Mouse (Mus musculus) gastrocnemius, postnatal 36 days (tissue): Measurements from ENCODE around the gene Ccdc191. TPM values are rescaled to one million over a fixed set of nuclear protein-coding genes. Genes with fewer than 3 reads are reported as not detected.

Experiments
- DNase-seq, 2 experiments: peaks; one replicate each; pipeline ENCODE4 v3.0.0; 2022
- intact Hi-C: fragments of 180-260 bp; cut with DNase I; formaldehyde crosslinking; loops from one replicate; pipeline ENCODE4 v1.15.1; 2025
- total RNA-seq, 2 experiments: library from RNA; stranded (reverse); gene quantifications; 2 replicates each; pipeline ENCODE4 v1.2.3; 2021

Ccdc191 gene
- total RNA-seq, 2 experiments from 2014 or later: 1.9 to 2.0 TPM

DNA sequence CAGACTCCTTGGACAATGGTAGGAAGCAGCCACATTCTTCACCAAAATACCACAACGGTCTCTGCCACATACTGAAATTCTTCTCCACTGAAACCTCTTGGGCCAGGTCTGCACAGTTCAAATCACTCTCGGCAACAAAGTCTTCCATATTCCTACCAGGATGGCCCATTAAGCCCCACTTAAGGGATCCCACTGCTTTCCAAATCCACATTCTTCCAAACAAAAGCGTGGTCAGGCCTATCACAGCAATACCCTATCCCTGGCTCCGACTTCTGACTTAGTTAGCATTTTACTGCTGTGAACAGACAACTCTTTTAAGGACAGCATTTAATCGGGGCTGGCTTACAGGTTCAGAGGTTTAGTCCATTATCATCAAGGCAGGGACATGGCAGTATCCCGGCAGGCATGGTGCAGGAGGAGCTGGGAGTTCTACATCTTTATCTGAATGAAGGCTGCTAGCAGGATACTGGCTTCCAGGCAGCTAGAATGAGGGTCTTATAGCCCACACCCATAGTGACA, 36.8 kb downstream of the Ccdc191 start, which contains the start of gene Qtrt2:
Gene Qtrt2, minus strand, starts transcription at position 469 of the 519 bp plus-strand sequence.
- intact Hi-C loops: no loop called here
- DNase-seq: no peak

DNA sequence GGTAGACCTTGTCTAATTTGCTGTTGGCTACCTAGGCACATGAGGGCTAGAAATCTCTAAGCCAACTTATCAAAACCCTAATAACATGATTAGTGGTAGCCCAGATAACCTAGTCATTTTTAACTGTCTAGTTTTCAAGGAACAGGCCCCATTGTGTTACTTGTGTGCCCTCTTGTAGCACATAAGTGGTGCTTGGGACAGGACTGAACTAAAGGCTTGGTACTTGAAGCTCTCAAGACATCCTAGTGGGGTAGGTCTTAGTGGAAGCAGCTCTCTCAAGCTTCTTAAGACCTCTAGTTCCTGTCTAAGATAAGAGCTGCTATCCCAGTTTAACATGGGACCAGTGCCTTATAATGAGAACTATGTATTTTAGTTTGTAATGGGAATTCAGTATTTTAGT, 41.0 kb downstream of the Ccdc191 start:
- intact Hi-C loops: no loop called here
- DNase-seq: no peak

DNA sequence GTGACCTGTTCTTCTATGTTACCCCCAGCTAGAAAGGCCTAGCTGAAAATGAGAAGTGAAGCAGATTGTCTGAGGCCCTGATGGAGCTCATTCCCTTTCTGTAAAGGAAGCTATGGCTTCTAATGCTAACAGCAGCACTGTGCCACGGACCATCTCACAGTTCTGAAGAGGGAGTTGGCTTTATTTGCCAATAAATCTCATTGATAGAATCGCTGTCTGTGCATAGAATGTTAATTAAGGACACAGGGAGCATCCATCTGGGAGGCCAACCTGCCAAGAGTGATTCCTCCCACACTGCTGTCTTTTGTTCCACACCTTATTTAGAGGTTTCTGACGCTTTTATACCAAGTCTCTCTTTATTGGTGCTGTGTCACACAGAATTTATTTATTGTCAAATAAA, 41.9 kb downstream of the Ccdc191 start:
- no peak for DNase-seq
- intact Hi-C loops: no loop called here

DNA sequence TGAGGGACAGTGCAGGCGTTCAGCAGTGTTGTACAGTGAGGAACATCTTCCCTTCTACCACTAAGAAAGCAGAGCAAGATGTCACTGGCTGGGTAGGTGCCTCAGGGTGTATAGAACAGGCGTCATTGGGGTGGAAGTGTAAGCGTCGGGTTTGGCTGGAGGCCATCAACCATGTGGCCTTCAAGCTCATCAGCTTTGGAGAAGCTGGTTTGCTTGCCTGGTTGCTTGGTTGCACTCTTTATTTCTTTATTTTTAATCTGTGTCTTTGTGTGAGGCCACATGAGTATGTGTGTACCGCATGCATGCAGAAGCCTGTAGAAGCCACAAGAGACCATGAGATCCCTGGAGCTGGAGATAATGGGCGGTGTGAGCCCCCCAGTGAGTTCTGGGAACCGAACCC, 42.7 kb downstream of the Ccdc191 start:
- intact Hi-C loops: no loop called here
- no peak for DNase-seq

DNA sequence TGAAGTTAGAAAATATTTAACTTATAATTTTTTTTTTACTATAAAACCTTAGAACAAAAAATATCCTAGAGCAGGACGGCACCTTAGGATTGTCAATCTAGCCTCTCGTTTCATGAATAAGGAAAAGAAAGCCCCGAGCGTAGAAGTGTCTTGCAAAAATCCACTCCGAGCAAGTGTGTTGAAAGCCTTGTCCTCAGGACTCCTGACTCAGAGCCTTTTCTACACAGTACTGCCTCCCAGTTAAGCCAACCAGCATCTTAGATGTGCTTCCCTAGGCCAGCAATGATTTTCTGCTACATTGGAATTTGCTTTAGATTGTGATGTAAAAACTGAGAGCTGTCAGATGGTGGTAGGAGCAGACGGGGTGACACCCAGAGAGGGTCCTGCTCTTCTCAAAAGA, 43.4 kb downstream of the Ccdc191 start:
- no peak for DNase-seq
- intact Hi-C loops: no loop called here

DNA sequence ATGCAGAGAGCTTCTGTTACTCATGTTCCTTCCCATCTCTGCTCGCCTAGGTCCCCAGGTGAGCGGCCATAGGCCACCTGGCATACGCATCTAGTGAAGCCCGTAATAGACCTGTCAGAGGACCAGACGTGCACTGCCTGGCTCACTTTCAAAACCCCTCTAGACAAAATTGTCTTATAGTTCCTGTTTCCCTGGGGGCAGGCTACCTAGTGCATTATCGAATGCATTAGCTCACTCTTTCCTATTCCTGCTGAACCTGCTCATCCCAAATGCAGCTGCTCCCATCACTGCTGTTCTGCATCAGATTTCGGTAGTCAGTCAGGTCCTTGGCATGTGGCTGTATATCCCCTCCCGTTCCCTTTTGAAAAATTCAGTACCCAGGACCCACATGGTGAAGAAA, 45.3 kb downstream of the Ccdc191 start:
- no peak for DNase-seq
- intact Hi-C loops: no loop called here

DNA sequence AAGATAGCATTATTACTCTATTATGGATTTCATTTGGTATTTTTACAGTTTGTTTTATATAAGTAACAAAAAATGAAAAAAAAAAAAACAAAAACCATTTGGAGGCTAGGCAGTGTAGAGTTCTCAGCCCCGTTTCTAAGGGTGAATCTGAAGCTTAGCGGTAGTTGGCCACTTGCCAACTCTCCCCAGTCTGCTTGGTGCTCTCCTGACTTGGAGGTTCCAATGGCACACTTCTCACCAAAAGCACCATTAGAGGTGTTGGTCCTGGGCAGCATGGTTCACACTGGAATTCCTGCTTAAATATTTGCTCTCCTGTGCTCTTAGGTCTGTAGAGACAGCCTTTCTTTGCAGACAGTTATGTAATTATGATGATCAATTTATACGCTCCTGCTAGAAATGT, 45.8 kb downstream of the Ccdc191 start:
- intact Hi-C loops: no loop called here
- DNase-seq: no peak

DNA sequence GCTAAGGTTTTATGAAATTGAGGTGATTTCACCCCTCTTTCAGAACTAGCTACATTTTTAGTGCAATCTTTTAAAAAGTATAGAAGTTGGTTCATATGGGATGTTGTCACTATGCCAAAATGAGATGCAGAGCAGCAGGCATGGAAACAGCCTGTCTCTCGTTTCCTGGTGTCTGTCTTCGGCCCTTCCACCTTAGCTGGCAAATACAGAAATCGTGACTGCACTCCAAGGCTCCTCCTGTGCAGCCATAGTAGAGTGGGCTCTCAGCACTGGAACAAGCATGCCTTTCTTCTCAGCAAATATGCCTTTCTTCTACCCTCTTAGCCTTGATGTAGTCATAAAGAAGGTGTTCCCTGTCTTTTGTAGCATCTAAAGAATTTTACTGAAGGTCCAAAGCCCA, 46.3 kb downstream of the Ccdc191 start:
- intact Hi-C loops: no loop called here
- no peak for DNase-seq

DNA sequence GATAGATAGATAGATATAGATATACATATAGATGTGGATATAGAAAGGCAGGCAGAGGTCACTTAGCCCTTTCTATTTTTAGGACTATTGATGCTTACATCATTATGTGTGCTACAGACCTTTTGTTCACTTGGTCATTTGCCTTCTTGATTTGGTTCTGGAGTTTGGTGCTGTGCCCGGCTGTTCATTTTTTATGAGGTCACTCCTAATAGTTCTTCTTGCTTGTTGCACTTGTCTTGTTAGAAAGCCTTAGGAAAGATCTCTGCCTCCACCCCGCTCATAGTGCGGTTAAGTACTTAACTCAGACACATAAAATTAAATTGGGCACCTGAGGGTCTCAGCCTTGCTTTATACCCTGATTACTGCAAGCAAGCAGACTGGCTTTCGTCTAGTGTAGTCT, 51.2 kb downstream of the Ccdc191 start:
- DNase-seq: no peak
- intact Hi-C loops: no loop called here

DNA sequence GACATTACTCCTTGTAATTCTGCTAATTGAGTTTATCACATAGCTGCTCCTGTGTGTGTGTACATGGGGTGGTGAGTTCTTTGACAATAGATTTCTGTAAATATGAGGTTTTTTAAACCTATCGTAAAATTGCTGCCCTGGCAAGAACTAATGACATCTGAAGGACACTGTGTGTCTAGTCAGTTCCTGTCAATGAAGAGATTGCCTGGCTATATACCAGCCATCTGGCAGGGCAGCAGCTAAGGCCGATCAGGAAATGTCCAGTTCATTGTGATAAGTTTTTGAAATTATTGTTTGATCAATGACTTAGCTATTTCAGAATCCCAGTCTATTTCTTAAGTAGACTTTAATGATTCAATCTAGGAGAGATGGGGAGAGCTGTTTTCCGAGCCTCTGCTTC, 55.8 kb downstream of the Ccdc191 start:
- no peak for DNase-seq
- intact Hi-C loops: no loop called here

DNA sequence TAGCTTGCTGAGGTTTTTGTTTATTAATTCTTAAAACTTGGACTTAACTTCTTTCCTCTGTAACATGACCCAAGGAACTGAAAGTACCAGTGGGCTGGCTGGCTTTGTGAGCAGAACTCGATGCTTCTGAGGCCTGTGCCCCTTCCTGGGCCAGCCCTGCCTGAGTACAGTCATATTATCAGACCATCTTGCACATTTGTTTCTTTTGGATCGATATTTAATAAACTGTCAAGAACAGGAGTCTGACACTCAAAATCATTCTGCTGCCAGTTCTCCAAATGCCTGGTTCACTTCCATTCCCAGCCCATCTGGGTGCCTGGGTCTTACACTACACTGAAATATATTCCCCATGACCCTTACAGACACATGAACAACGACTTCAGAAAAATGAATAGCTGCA, 56.3 kb downstream of the Ccdc191 start:
- no peak for DNase-seq
- intact Hi-C loops: no loop called here

DNA sequence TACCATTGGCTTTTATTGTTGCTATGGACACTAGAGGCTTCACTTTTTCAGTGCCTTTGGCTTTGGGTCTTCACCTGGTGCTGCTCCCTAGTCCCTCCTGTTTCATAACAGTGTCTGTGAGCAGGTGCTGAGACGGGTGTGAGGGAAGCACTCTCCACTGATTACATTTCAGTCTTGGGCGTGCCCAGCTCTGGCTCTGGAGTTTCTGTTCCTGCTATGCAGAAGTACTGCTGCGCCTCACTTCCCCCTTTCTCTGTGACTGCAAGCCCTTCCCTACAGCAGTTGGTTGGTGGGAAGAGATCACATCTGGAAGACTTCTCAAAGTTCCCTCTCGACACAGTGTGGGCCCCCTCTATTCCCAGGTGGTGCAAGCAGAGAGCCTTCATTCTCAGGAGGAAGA, 62.0 kb downstream of the Ccdc191 start:
- no peak for DNase-seq
- intact Hi-C loops: no loop called here

DNA sequence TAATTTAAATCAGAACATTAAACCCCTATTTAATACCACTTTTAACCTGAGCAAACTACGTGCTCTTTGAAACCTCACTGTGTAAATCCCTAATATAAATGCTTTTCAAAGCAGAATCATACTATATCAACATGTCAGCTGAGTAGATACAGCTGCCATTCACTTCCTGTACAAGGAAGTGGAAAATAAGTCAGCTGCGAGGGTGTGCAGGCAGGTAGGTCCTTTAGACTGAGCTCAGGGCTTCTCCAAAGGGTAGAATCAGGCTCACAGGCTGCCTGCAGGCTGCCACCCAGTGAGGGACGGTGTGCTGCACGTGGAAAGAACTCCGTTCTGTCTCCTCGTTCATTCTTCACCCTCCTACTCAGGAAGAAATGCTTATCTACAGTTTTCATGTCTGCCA, 65.3 kb downstream of the Ccdc191 start:
- intact Hi-C loops: no loop called here
- no peak for DNase-seq

DNA sequence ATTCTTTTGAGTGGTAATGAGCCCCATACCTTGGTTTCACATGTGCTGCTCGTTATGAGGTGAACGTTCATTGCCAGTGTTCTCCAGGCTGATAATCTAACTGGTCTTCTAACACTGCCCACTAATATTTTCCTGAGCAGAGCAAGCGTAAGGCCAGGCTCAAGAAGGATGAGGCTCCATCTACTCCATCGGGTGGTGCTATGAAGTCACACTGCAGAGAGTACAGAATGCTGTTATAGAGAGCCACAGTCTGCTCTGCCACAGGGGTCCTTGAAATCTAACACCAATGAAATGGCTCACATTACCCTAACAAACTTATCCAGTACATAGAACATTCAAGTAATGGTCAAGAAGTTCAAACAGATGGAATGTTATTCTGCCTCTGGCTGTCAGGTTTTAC, 68.4 kb downstream of the Ccdc191 start:
- DNase-seq: no peak
- intact Hi-C loops: no loop called here

DNA sequence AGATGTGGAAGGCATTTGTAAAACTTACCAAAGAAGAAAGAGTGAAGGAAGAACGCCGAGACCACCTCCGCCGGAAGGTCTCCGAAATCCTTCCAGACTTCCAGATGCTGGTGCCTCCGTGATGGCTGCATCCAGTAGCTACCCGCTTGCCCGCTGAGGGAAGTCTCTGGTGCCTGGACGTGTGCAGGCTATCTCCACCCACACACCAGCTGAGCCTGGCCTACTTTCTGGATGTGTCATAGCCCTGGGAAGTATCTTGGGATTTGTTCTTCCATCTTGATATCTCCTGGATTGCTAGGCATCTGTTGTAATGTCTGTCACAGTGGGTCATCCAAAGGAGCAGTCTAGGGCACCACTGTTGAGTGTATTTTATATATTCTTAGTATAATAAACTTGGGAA, 73.7 kb downstream of the Ccdc191 start:
- no peak for DNase-seq
- intact Hi-C loops: no loop called here

DNA sequence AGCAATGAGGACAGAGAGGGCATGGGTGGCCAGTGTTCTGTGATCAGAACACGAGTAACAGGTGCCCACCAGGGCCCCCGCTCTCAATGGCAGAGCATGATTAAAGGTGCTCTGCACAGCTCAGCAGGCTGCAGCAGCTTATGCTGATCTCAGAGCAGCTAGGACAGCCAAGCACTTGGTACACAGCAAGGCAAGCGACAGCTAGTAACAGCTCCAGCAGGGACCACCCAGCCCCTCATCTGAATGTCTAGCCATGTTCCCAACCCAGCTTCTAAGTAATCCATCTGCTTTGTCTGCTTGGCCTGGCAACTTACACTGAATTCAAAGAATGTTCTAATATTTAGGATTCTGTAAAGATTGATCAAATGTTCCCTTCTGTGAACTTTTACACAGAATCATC, 74.2 kb downstream of the Ccdc191 start:
- intact Hi-C loops: no loop called here
- no peak for DNase-seq

DNA sequence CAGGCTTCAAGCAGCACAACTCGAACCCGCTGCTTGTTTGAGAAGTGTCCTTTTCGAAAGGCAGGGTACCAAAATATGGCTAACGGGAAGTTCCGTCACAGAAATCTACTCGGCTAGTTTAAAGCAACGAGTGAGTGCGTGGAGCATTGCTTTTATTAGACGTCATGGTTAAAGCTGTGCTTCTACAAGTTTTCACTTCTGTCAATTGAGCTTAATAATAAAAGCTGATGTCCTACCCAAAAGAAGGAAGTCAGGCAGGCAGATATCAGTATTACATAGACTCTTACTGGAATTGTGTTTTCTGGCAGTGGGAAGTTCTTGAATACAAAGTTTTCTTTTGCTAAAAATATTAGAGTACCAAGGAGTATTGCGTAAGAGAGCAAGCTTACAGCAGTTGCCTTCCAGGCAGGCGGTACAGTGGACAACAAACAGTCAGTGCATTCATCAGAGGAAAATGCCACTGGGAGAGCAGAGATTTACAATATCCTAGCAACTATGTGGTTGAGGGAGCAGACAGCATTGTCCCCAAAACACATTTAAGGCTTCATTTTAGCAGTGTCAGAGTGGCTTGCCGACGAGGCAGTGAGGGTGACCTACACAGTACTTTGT, 76.3 kb downstream of the Ccdc191 start:
- intact Hi-C loops: no loop called here
- DNase-seq: no peak

DNA sequence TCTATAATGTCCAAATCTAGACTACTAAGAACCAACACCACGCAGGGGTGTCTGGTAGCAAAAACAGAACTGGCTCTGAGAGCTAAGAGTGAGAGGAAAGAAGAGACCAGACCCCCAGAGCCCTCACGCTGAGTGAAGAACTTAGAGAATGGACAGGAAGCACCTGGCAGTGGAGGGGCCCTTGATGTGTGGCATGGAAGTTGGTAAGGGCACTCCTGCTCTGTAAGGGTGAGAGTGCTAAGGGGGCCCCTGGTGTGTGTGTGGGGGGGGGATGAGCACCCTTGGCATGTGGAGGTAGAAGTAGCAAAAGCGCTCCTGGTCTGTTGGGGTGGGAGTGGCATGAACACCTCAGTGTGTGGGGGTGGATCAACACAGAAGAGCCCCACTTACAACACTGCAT, 80.8 kb downstream of the Ccdc191 start:
- DNase-seq: no peak
- intact Hi-C loops: no loop called here

DNA sequence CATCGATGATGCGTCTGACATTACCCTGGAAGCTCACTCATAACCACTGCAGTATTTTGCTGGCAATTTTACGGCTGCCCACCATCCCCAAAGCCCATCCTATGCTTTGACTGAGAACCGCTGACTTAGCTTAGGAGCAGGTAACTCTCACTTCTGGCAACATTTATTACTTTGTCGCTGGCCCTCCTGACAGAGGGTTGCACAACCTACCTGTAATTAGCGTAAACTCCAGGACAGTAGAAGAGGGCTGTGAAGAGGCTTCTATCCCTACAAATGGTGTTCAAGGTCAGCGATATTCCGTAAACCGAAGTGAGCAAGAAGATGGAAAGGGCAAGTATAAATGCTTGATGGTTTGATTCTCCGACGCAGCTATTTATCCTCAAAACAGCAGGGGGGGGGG, 81.6 kb downstream of the Ccdc191 start:
- DNase-seq: no peak
- intact Hi-C loops: no loop called here

DNA sequence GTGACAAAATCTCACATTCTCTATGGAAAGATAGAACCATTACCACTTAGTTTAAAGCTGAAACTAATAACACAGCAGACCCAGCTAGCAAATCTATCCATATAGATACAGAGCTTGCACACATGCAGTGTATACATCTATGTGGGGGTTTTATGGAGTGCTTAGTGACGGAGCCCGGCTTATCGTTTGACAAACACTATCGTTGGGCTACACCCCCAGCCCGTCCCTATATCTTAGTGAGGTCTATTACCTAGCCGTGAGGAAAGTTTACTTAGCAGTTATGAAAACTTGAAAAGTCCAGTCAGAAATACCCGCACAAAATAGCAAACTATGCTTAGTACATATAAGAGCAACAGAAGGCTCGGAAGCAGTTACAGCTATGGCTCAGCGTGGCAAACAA, 82.1 kb downstream of the Ccdc191 start:
- intact Hi-C loops: no loop called here
- no peak for DNase-seq

DNA sequence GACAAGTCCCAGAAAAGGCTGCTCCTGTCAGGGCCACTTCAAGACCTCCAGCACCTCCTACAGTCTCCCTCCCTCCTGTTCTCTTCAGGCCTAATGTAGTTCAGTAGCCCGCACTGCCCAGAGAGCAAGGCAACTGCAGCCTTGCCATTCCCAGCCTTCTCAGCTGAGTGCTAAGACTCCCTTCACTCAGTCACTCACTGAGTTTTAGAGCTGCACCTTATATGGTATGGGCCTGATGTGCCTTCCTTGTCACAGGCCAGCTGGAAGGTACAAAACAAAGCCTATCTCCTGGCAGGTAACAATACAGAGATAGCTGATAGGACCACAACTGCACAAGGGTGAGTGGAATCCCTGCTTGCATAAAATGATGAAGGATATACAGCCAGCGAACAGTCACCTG, 82.8 kb downstream of the Ccdc191 start:
- intact Hi-C loops: no loop called here
- DNase-seq: no peak

DNA sequence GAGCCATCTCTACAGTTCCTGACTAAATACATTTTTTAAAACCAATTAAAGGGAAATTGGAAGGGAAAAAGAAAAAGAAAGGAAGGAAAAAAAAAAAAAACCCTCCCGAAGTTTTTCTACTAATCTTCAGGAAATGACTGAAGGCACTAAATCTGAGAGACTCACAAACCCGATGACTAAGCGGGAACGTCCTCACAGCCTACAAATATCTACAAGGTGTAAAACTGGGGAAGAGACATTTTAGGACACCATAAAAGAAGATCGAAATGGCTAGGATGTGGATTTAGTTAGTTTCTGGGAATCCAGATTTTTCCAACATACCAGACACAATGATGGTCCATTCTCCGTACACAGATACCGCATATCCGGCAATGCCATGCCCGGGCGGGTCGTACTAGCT, 83.5 kb downstream of the Ccdc191 start:
- intact Hi-C loops: no loop called here
- no peak for DNase-seq

DNA sequence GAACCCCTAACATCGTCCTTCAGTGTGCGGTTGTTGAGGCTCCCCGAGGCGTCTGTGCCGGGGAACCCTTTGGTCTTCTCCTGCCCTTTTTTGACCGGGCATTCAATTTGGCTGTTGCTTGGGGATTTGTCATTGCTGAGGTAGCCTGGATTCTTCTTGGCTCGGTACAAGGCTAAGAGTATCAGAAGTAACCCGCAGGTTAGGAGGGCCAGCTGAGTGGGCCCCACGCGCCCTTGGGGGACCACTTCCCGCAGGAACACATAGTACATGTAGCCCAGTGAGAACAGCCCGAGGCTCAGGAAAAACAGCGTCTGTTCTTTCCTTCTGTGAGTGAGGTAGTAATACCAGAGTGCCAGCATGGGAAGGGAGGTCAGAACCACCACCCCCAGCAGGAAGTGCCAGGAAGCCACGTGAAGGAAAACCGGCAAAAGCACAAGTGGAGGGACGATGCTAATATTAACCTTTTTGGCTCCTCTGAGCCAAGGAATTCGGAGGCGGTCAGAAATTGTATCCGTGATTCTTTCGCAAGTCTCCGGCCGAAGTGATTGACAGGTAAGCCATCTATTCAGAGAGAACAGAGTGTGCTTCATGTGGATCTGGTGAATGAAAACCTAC, 84.1 kb downstream of the Ccdc191 start:
- intact Hi-C loops: no loop called here
- DNase-seq: peak in 1 of 2 experiments; percentile 27
